Mouse (Mus musculus): ENCODE data around the gene Cxcr1. TPM values are rescaled to one million over a fixed set of nuclear protein-coding genes. Genes with fewer than 3 reads are reported as not detected.

Gene Cxcr1
- not detected for total RNA-seq (2021)
- long read RNA-seq, experiment 1: 0 reads
- long read RNA-seq, experiment 2: 0 reads

- DNase-seq: no peak
- intact Hi-C loops (cut with DNase I; ENCODE audit: low total_unique reads): no loop called here
Measured at GRCm38 (mm10) chr1:74194445-74194844, at the start of gene Cxcr1. Gene Cxcr1 (minus strand): TSS chr1:74194631.

- intact Hi-C loops (cut with DNase I; ENCODE audit: low total_unique reads): no loop called here
- no peak for DNase-seq
Measured at GRCm38 (mm10) chr1:74240832-74241231, 46.4 kb upstream of the Cxcr1 start.

GRCm38 (mm10) chr1:74240311-74240710 lies 45.9 kb upstream of the Cxcr1 start:
- intact Hi-C loops (cut with DNase I; ENCODE audit: low total_unique reads): no loop called here
- no peak for DNase-seq

GRCm38 (mm10) chr1:74239618-74240017 lies 45.2 kb upstream of the Cxcr1 start:
- intact Hi-C loops (cut with DNase I; ENCODE audit: low total_unique reads): loop anchor here (5.0 kb wide), 1 partner anchor 43 kb away; the partner anchor contains the start of genes Aamp and Pnkd
- no peak for DNase-seq

- intact Hi-C loops (cut with DNase I; ENCODE audit: low total_unique reads): loop anchor here (5.0 kb wide), 1 partner anchor 43 kb away; the partner anchor contains the start of genes Aamp and Pnkd
- no peak for DNase-seq
Measured at GRCm38 (mm10) chr1:74239162-74239561, 44.7 kb upstream of the Cxcr1 start.

GRCm38 (mm10) chr1:74238136-74238535 lies 43.7 kb upstream of the Cxcr1 start:
- intact Hi-C loops (cut with DNase I; ENCODE audit: low total_unique reads): loop anchor here (5.0 kb wide), 1 partner anchor 44 kb away; the partner anchor contains the start of genes Aamp and Pnkd
- no peak for DNase-seq

- intact Hi-C loops (cut with DNase I; ENCODE audit: low total_unique reads): loop anchor here (5.0 kb wide), 1 partner anchor 45 kb away; the partner anchor contains the start of genes Aamp and Pnkd
- no peak for DNase-seq
Measured at GRCm38 (mm10) chr1:74237671-74238070, 43.2 kb upstream of the Cxcr1 start.

GRCm38 (mm10) chr1:74236590-74237317 lies 42.3 kb upstream of the Cxcr1 start:
- DNase-seq: peak; percentile 50
- intact Hi-C loops (cut with DNase I; ENCODE audit: low total_unique reads): loop anchor here (5.0 kb wide), 1 partner anchor 46 kb away; the partner anchor contains the start of genes Aamp and Pnkd

GRCm38 (mm10) chr1:74235938-74236589 lies 41.6 kb upstream of the Cxcr1 start, which contains the start of gene Arpc2:
Gene Arpc2 (plus strand): TSS chr1:74236084.
- intact Hi-C loops (cut with DNase I; ENCODE audit: low total_unique reads): loop anchor here (5.0 kb wide), 1 partner anchor 46 kb away; the partner anchor contains the start of genes Aamp and Pnkd
- DNase-seq: peak; percentile 96

GRCm38 (mm10) chr1:74230992-74231391 lies 36.6 kb upstream of the Cxcr1 start:
- DNase-seq: no peak
- intact Hi-C loops (cut with DNase I; ENCODE audit: low total_unique reads): no loop called here

GRCm38 (mm10) chr1:74229942-74230341 lies 35.5 kb upstream of the Cxcr1 start:
- DNase-seq: no peak
- intact Hi-C loops (cut with DNase I; ENCODE audit: low total_unique reads): no loop called here

GRCm38 (mm10) chr1:74227317-74227716 lies 32.9 kb upstream of the Cxcr1 start:
- DNase-seq: peak; percentile 22
- intact Hi-C loops (cut with DNase I; ENCODE audit: low total_unique reads): no loop called here

- DNase-seq: no peak
- intact Hi-C loops (cut with DNase I; ENCODE audit: low total_unique reads): no loop called here
Measured at GRCm38 (mm10) chr1:74219922-74220321, 25.5 kb upstream of the Cxcr1 start.

- DNase-seq: no peak
- intact Hi-C loops (cut with DNase I; ENCODE audit: low total_unique reads): loop anchor here (5.0 to 10.0 kb wide), 2 partner anchors 156 to 243 kb away; partner anchors contain the start of gene Catip
Measured at GRCm38 (mm10) chr1:74208941-74209340, 14.5 kb upstream of the Cxcr1 start.

GRCm38 (mm10) chr1:74207906-74208305 lies 13.5 kb upstream of the Cxcr1 start:
- no peak for DNase-seq

GRCm38 (mm10) chr1:74206642-74207041 lies 12.2 kb upstream of the Cxcr1 start:
- intact Hi-C loops (cut with DNase I; ENCODE audit: low total_unique reads): loop anchor here (5.0 to 10.0 kb wide), 2 partner anchors 158 to 246 kb away; partner anchors contain the start of gene Catip
- DNase-seq: no peak

More at GRCm38 (mm10) chr1:74207906-74208305, 13.5 kb upstream of the Cxcr1 start:
- intact Hi-C loops (cut with DNase I; ENCODE audit: low total_unique reads): loop anchor here (5.0 to 10.0 kb wide), 2 partner anchors 157 to 244 kb away; partner anchors contain the start of gene Catip

- DNase-seq: no peak
- intact Hi-C loops (cut with DNase I; ENCODE audit: low total_unique reads): loop anchor here (5.0 to 10.0 kb wide), 2 partner anchors 159 to 246 kb away; partner anchors contain the start of gene Catip
Measured at GRCm38 (mm10) chr1:74205881-74206280, 11.4 kb upstream of the Cxcr1 start.

- intact Hi-C loops (cut with DNase I; ENCODE audit: low total_unique reads): loop anchor here (10.0 kb wide), 1 partner anchor 161 kb away; the partner anchor contains the start of gene Catip
- no peak for DNase-seq
Measured at GRCm38 (mm10) chr1:74203457-74203856, 9.0 kb upstream of the Cxcr1 start.

GRCm38 (mm10) chr1:74201048-74201844 lies 6.8 kb upstream of the Cxcr1 start:
- intact Hi-C loops (cut with DNase I; ENCODE audit: low total_unique reads): loop anchor here (10.0 kb wide), 1 partner anchor 164 kb away; the partner anchor contains the start of gene Catip
- no peak for DNase-seq

All from gastrocnemius, postnatal 14 days (tissue).